Mouse (Mus musculus) lung, embryonic 16.5 days (tissue): ENCODE data around the gene Pip5k1c. TPM values are rescaled to one million over a fixed set of nuclear protein-coding genes. Genes with fewer than 3 reads are reported as not detected.

Experiments
- ATAC-seq: fragments of 200-750 bp; cut with Nextera tagmentation; 2 replicates; pipeline ENCODE4 v1.8.0; 2017; ENCODE audit warnings: low read depth, mild to moderate bottlenecking, moderate library complexity
- H3K27ac ChIP-seq: fragments of 300-500 bp; sonication (generic); 2 replicates; pipeline ENCODE4 v1.5.1; 2014; ENCODE audit warnings: mild to moderate bottlenecking, control low read depth, low read length
- H3K27me3 ChIP-seq: fragments of 300-500 bp; sonication (generic); 2 replicates; pipeline ENCODE4 v1.6.1; 2014; ENCODE audit warnings: low read depth, low read length, mixed read lengths; ENCODE audit not compliant: control insufficient read depth, insufficient read depth
- H3K36me3 ChIP-seq: fragments of 300-500 bp; sonication (generic); 2 replicates; pipeline ENCODE4 v1.6.1; 2014; ENCODE audit warnings: low read length; ENCODE audit not compliant: control insufficient read depth, insufficient read depth
- H3K4me1 ChIP-seq: fragments of 300-500 bp; sonication (generic); replicated peaks from 2 replicates; pipeline ENCODE4 v1.6.1; 2014; ENCODE audit warnings: low read length, mixed read lengths; ENCODE audit not compliant: control insufficient read depth, insufficient read depth
- H3K4me2 ChIP-seq: fragments of 300-500 bp; sonication (generic); 2 replicates; pipeline ENCODE4 v1.6.1; 2014; ENCODE audit warnings: low read depth, low read length, control low read depth
- H3K4me3 ChIP-seq: fragments of 300-500 bp; sonication (generic); 2 replicates; pipeline ENCODE4 v1.5.1; 2014; ENCODE audit warnings: mild to moderate bottlenecking, low read length, control low read depth
- H3K9ac ChIP-seq: fragments of 300-500 bp; sonication (generic); 2 replicates; pipeline ENCODE4 v1.6.1; 2014; ENCODE audit warnings: low read length, control low read depth
- H3K9me3 ChIP-seq: fragments of 300-500 bp; sonication (generic); 2 replicates; pipeline ENCODE4 v1.6.1; 2016; ENCODE audit warnings: low read length; ENCODE audit not compliant: control insufficient read depth
- WGBS: fragments of 180-500 bp; shearing (Covaris S2); extraction: QIAGEN DNeasy Blood & Tissue Kit; methylation state at CpG from one replicate; pipeline ENCODE4 v1.1.7; 2014; 5-methylcytosine and 5-hydroxymethylcytosine counted together
- polyA plus RNA-seq: library from polyadenylated mRNA; unstranded; fragments of >200 nt; fragmentation: Nextera tagmentation; extraction: Ambion mirVana; gene quantifications from 2 replicates; pipeline ENCODE4 v1.2.1, GENCODE M21; 2015

Gene Pip5k1c
- polyA plus RNA-seq, 1 experiment from 2014 or later, result 43.1 TPM

GRCm38 (mm10) chr10:81289278-81289677 is 3.5 kb upstream of the Pip5k1c start:
- Histone ChIP-seq H3K9ac (peak overlapping the region; percentile 14; the same call in 1 of the 2 replicates), H3K4me1 (peaks cover 21% of the 10 kb centered on the region), H3K4me3 (peak overlapping the region; percentile 44), H3K4me2 (peak overlapping the region; percentile 55), H3K9me3 (no peaks in the 10 kb centered on the region), H3K27me3 (peaks cover 17% of the 10 kb centered on the region), H3K36me3 (no peaks in the 10 kb centered on the region), H3K27ac (peak overlapping the region; percentile 92)
- no peak for ATAC-seq
- WGBS, result 2% methylated on average over 7 of the region's 7 CpGs

GRCm38 (mm10) chr10:81289811-81290210 is 3.0 kb upstream of the Pip5k1c start:
- H3K36me3 ChIP-seq, result no peaks in the 10 kb centered on the region
- WGBS, result 35% methylated on average over 14 of the region's 14 CpGs
- peak overlapping the region; percentile 43 for H3K9ac ChIP-seq
- peaks cover 27% of the 10 kb centered on the region for H3K4me1 ChIP-seq
- H3K9me3 ChIP-seq, result no peaks in the 10 kb centered on the region
- H3K27ac ChIP-seq, result peak overlapping the region; percentile 92
- H3K27me3 ChIP-seq, result peaks cover 12% of the 10 kb centered on the region
- H3K4me3 ChIP-seq, result peak overlapping the region; percentile 44
- H3K4me2 ChIP-seq, result peak overlapping the region; percentile 55
- ATAC-seq, result no peak

- ATAC-seq, result peak; percentile 8; the same call in 1 of the 2 replicates
- Histone ChIP-seq H3K9me3 (no peaks in the 10 kb centered on the region), H3K4me3 (peak overlapping the region; percentile 44), H3K27me3 (peaks cover 4% of the 10 kb centered on the region; the same call in 1 of the 2 replicates), H3K4me2 (peak overlapping the region; percentile 55), H3K9ac (peak overlapping the region; percentile 43), H3K36me3 (no peaks in the 10 kb centered on the region), H3K27ac (peak overlapping the region; percentile 92), H3K4me1 (peaks cover 28% of the 10 kb centered on the region)
- WGBS, result 10% methylated on average over 24 of the region's 24 CpGs
These were observed 1.9 kb upstream of the Pip5k1c start for GRCm38 (mm10) chr10:81290698-81291460.

GRCm38 (mm10) chr10:81291511-81292104 is 1.2 kb upstream of the Pip5k1c start, which contains the start of gene Tjp3:
Gene Tjp3 (minus strand): TSS chr10:81291581.
- H3K27me3 ChIP-seq, result peaks cover 4% of the 10 kb centered on the region; the same call in 1 of the 2 replicates
- peak within 1 kb of the TSS; percentile 92 for H3K27ac ChIP-seq
- peaks cover 28% of the 10 kb centered on the region for H3K4me1 ChIP-seq
- 51% methylated on average over 9 of the region's 9 CpGs for WGBS
- H3K9me3 ChIP-seq, result no peaks in the 10 kb centered on the region
- no peak for ATAC-seq
- H3K4me2 ChIP-seq, result peak within 1 kb of the TSS; percentile 55
- peak within 1 kb of the TSS; percentile 43 for H3K9ac ChIP-seq
- H3K36me3 ChIP-seq, result no peaks in the 10 kb centered on the region
- H3K4me3 ChIP-seq, result peak within 1 kb of the TSS; percentile 44

- H3K27me3 ChIP-seq, result peaks cover 4% of the 10 kb centered on the region; the same call in 1 of the 2 replicates
- H3K4me1 ChIP-seq, result peaks cover 37% of the 10 kb centered on the region
- peak overlapping the region; percentile 72 for H3K9ac ChIP-seq
- peak overlapping the region; percentile 79 for H3K4me3 ChIP-seq
- H3K9me3 ChIP-seq, result no peaks in the 10 kb centered on the region
- ATAC-seq, result no peak
- 2% methylated on average over 25 of the region's 25 CpGs for WGBS
- H3K27ac ChIP-seq, result peak overlapping the region; percentile 78
- H3K4me2 ChIP-seq, result peak overlapping the region; percentile 97
- H3K36me3 ChIP-seq, result no peaks in the 10 kb centered on the region
These were observed 719 bp downstream of the Pip5k1c start for GRCm38 (mm10) chr10:81293334-81294030.

- Histone ChIP-seq H3K9ac (peak overlapping the region; percentile 72), H3K27me3 (peaks cover 4% of the 10 kb centered on the region; the same call in 1 of the 2 replicates), H3K4me2 (peak overlapping the region; percentile 97), H3K4me3 (peak overlapping the region; percentile 79), H3K4me1 (peaks cover 34% of the 10 kb centered on the region), H3K36me3 (no peaks in the 10 kb centered on the region), H3K9me3 (no peaks in the 10 kb centered on the region), H3K27ac (no peak overlapping the region)
- WGBS, result 39% methylated on average over 8 of the region's 8 CpGs
- no peak for ATAC-seq
These were observed 1.7 kb downstream of the Pip5k1c start for GRCm38 (mm10) chr10:81294442-81294841.

GRCm38 (mm10) chr10:81295185-81295584 is 2.4 kb downstream of the Pip5k1c start:
- H3K9ac ChIP-seq, result no peak overlapping the region
- H3K4me3 ChIP-seq, result no peak overlapping the region
- H3K4me2 ChIP-seq, result no peak overlapping the region
- H3K27ac ChIP-seq, result no peak overlapping the region
- no peaks in the 10 kb centered on the region for H3K36me3 ChIP-seq
- H3K27me3 ChIP-seq, result peaks cover 4% of the 10 kb centered on the region; the same call in 1 of the 2 replicates
- WGBS, result 91% methylated on average over 6 of the region's 6 CpGs
- no peaks in the 10 kb centered on the region for H3K9me3 ChIP-seq
- ATAC-seq, result no peak
- peaks cover 33% of the 10 kb centered on the region for H3K4me1 ChIP-seq

- peak overlapping the region; percentile 3 for H3K9ac ChIP-seq
- WGBS, result 74% methylated on average over 6 of the region's 6 CpGs
- no peaks in the 10 kb centered on the region for H3K36me3 ChIP-seq
- H3K27me3 ChIP-seq, result no peaks in the 10 kb centered on the region
- no peak overlapping the region for H3K4me3 ChIP-seq
- ATAC-seq, result no peak
- H3K4me1 ChIP-seq, result peaks cover 39% of the 10 kb centered on the region
- peak overlapping the region; percentile 19; the same call in 1 of the 2 replicates for H3K4me2 ChIP-seq
- no peaks in the 10 kb centered on the region for H3K9me3 ChIP-seq
- H3K27ac ChIP-seq, result peak overlapping the region; percentile 69
These were observed 4.5 kb downstream of the Pip5k1c start for GRCm38 (mm10) chr10:81297246-81297645.

GRCm38 (mm10) chr10:81297845-81298244 is 5.1 kb downstream of the Pip5k1c start:
- Histone ChIP-seq H3K4me3 (no peak overlapping the region), H3K27ac (peak overlapping the region; percentile 69), H3K27me3 (no peaks in the 10 kb centered on the region), H3K36me3 (no peaks in the 10 kb centered on the region), H3K9ac (peak overlapping the region; percentile 3), H3K9me3 (no peaks in the 10 kb centered on the region), H3K4me1 (peaks cover 45% of the 10 kb centered on the region), H3K4me2 (peak overlapping the region; percentile 19; the same call in 1 of the 2 replicates)
- peak; percentile 47 for ATAC-seq
- 39% methylated on average over 10 of the region's 10 CpGs for WGBS
